Mouse (Mus musculus) midbrain, embryonic 13.5 days (tissue): ENCODE results near the gene Snx12. TPM values are rescaled to one million over a fixed set of nuclear protein-coding genes. Genes with fewer than 3 reads are reported as not detected.
A peak's percentile ranks its signal among the peaks of the same experiment; 100 is the strongest.
"Not testable (repeated sequence)": the region's sequence is repeated elsewhere in the genome, so short reads cannot be mapped to it uniquely, and the experiment has no call there.

Source experiments
- ATAC-seq: fragments of 200-750 bp; cut with Nextera tagmentation; 2 replicates; pipeline ENCODE4 v1.8.0; 2017; ENCODE audit warnings: mild to moderate bottlenecking, moderate TSS enrichment, moderate library complexity
- H3K27ac ChIP-seq: fragments of 300-500 bp; sonication (generic); 2 replicates; pipeline ENCODE4 v1.5.1; 2015; ENCODE audit warnings: inconsistent platforms, mild to moderate bottlenecking, moderate library complexity
- H3K27me3 ChIP-seq: fragments of 300-500 bp; sonication (generic); 2 replicates; pipeline ENCODE4 v1.6.1; 2015; ENCODE audit warnings: mild to moderate bottlenecking, inconsistent platforms
- H3K36me3 ChIP-seq: fragments of 300-500 bp; sonication (generic); 2 replicates; pipeline ENCODE4 v1.6.1; 2015; ENCODE audit warnings: mild to moderate bottlenecking, inconsistent platforms
- H3K4me1 ChIP-seq: fragments of 300-500 bp; sonication (generic); replicated peaks from 2 replicates; pipeline ENCODE4 v1.6.1; 2015; ENCODE audit warnings: inconsistent platforms
- H3K4me2 ChIP-seq: fragments of 300-500 bp; sonication (generic); replicated peaks from 2 replicates; pipeline ENCODE4 v1.6.1; 2015; ENCODE audit warnings: moderate library complexity, mild to moderate bottlenecking, inconsistent platforms
- H3K4me3 ChIP-seq: fragments of 300-500 bp; sonication (generic); replicated peaks from 2 replicates; pipeline ENCODE4 v1.5.1; 2015; ENCODE audit warnings: mild to moderate bottlenecking, inconsistent platforms
- H3K9ac ChIP-seq: fragments of 300-500 bp; sonication (generic); replicated peaks from 2 replicates; pipeline ENCODE4 v1.6.1; 2015; ENCODE audit warnings: mild to moderate bottlenecking, inconsistent platforms
- H3K9me3 ChIP-seq: fragments of 300-500 bp; sonication (generic); 2 replicates; pipeline ENCODE4 v1.6.1; 2016; ENCODE audit warnings: mild to moderate bottlenecking, inconsistent platforms
- WGBS: fragments of 180-500 bp; shearing (Covaris S2); methylation state at CpG from one replicate; pipeline ENCODE4 v1.1.7; 2015; 5-methylcytosine and 5-hydroxymethylcytosine counted together
- polyA plus RNA-seq: library from polyadenylated mRNA; unstranded; fragments of >200 nt; fragmentation: Nextera tagmentation; extraction: Ambion mirVana; gene quantifications from 2 replicates; pipeline ENCODE4 v1.2.1, GENCODE M21; 2015

Gene Snx12
- polyA plus RNA-seq, 1 experiment from 2014 or later: 55.8 TPM

- no peaks in the 10 kb centered on the region for H3K9me3 ChIP-seq
- no peaks in the 10 kb centered on the region for H3K36me3 ChIP-seq
- no peak overlapping the region for H3K4me3 ChIP-seq
- H3K27me3 ChIP-seq: no peaks in the 10 kb centered on the region; the same call in 1 of the 2 replicates
- no peak overlapping the region for H3K9ac ChIP-seq
- no peaks in the 10 kb centered on the region for H3K4me1 ChIP-seq
- H3K27ac ChIP-seq: no peak overlapping the region
- 0 out of 2 replicates have a peak, but pooled peaks have one; percentile 63 for ATAC-seq
- WGBS: 29% methylated on average over 7 of the region's 7 CpGs
- H3K4me2 ChIP-seq: no peak overlapping the region
Measured at GRCm38 (mm10) chrX:101131001-101131400, 91.4 kb downstream of the Snx12 start.

GRCm38 (mm10) chrX:101128559-101128958 lies 93.8 kb downstream of the Snx12 start:
- Histone ChIP-seq H3K36me3 (no peaks in the 10 kb centered on the region), H3K4me2 (no peak overlapping the region), H3K9ac (no peak overlapping the region), H3K27ac (no peak overlapping the region), H3K27me3 (no peaks in the 10 kb centered on the region; the same call in 1 of the 2 replicates), H3K4me3 (no peak overlapping the region), H3K9me3 (no peaks in the 10 kb centered on the region), H3K4me1 (no peaks in the 10 kb centered on the region)
- 84% methylated on average over 2 of the region's 2 CpGs for WGBS
- no peak for ATAC-seq

GRCm38 (mm10) chrX:101126977-101127376 lies 95.4 kb downstream of the Snx12 start:
- no peak overlapping the region for H3K9ac ChIP-seq
- H3K27me3 ChIP-seq: no peaks in the 10 kb centered on the region; the same call in 1 of the 2 replicates
- no peaks in the 10 kb centered on the region for H3K9me3 ChIP-seq
- H3K27ac ChIP-seq: no peak overlapping the region
- WGBS: 72% methylated on average over 2 of the region's 2 CpGs
- H3K4me1 ChIP-seq: no peaks in the 10 kb centered on the region
- H3K4me2 ChIP-seq: no peak overlapping the region
- no peak for ATAC-seq
- no peak overlapping the region for H3K4me3 ChIP-seq
- H3K36me3 ChIP-seq: no peaks in the 10 kb centered on the region

DNA sequence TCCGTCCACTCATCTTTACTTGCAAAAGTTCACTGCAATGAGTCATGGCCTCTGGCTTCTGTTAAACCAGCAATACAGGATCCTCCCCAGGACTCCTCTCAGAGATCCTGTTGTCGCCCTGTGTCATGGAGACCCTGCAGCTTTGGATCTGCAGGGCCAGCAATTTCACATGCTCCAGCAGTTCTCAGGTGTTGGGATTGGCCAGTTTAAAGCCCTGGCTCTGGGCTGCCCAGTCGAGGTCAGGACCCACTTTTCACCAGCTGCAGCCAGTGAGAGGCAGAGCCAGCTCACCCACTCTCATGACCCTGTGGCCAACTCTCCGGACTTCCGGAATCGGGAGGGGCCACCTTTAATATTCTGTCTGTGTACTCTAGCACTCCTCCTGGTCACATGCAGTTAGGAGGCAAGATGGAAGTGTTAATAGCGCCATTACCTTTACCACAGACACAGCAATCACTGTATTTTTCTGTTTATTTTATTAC lies 95.8 kb downstream of the Snx12 start:
- H3K36me3 ChIP-seq: no peaks in the 10 kb centered on the region
- no peak overlapping the region for H3K27ac ChIP-seq
- no peaks in the 10 kb centered on the region; the same call in 1 of the 2 replicates for H3K27me3 ChIP-seq
- no peaks in the 10 kb centered on the region for H3K9me3 ChIP-seq
- 78% methylated on average over 7 of the region's 7 CpGs for WGBS
- no peak overlapping the region for H3K9ac ChIP-seq
- no peak overlapping the region for H3K4me2 ChIP-seq
- H3K4me1 ChIP-seq: no peaks in the 10 kb centered on the region
- ATAC-seq: no peak
- no peak overlapping the region for H3K4me3 ChIP-seq

DNA sequence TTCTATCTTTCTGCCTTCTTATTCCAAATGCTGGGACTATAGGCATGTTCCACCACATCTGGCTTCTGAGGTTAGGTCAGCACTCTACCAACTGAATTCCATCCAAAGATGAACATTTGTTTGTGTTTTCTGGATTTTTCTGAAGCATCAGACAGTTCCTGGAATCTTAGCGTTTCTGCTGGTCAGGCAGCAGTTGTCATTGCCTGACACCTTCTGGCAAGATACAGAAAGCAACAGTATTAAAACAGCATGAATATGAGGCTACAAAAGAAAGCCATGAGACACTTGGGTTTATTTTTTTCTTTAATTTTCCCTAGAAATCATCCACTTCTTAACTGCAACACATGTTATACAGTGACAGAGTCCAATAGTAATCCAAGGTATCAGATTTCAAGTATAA lies 101.8 kb downstream of the Snx12 start:
- Histone ChIP-seq H3K27ac (no peak overlapping the region), H3K9ac (no peak overlapping the region), H3K4me2 (no peak overlapping the region), H3K9me3 (no peaks in the 10 kb centered on the region), H3K27me3 (no peaks in the 10 kb centered on the region), H3K36me3 (no peaks in the 10 kb centered on the region), H3K4me1 (no peaks in the 10 kb centered on the region), H3K4me3 (no peak overlapping the region)
- 68% methylated on average over 1 of the region's 1 CpGs for WGBS
- no peak for ATAC-seq

DNA sequence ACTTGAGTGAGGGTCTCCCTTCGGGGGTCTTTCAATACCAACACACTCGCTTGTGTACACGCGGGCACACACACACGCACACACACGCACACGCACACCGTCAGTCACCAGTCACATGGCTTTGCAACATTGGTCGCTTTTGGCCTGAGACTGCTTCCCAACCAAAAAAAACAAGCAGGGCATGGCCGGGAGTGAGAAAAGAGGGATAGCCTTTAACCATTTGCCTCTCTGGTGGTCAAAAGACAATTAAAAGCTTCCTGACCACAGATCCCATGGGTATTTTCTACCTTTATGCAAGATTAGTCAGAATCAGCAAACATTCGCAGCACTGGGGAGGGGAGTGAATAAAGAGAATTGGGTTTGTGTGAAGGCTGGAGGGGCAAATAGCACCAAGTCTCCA lies 136.4 kb downstream of the Snx12 start, which contains the start of gene Slc7a3:
TSS of gene Slc7a3 (minus strand) at position 101 of the 400 bp plus-strand sequence.
- Histone ChIP-seq H3K9ac (0 out of 2 replicates have a peak within 1 kb of the TSS, but pooled peaks have one; percentile 28), H3K4me3 (peak within 1 kb of the TSS; percentile 33), H3K4me2 (peak within 1 kb of the TSS; percentile 58), H3K27ac (no peak within 1 kb of the TSS), H3K4me1 (no peaks in the 10 kb centered on the region), H3K27me3 (peaks cover 21% of the 10 kb centered on the region; the same call in 1 of the 2 replicates), H3K9me3 (no peaks in the 10 kb centered on the region), H3K36me3 (no peaks in the 10 kb centered on the region)
- ATAC-seq: no peak
- WGBS: 53% methylated on average over 11 of the region's 11 CpGs

DNA sequence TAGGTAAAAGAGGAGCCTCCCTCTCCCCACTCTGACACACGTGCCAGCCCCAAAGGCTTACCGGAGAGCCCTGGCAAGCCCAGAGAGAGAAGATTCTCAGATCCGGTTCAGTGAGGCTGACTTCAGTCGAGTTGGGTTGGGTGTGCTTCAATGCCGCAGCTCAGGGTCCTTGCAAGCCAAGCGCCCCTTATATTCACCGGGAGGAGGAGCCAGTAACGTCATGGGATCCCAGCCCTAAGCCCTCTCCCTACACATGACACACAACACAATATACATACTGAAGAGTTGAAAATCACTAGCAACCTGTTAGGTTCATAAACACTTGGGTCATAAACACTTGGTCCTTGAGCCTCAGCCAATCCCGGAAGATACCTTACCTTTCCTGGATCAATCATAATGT lies 137.2 kb downstream of the Snx12 start:
- ATAC-seq: peak; percentile 53; the same call in 1 of the 2 replicates
- Histone ChIP-seq H3K27me3 (peaks cover 21% of the 10 kb centered on the region; the same call in 1 of the 2 replicates), H3K4me2 (peak overlapping the region; percentile 58), H3K4me3 (peak overlapping the region; percentile 33)
- not testable (repeated sequence) for H3K9ac ChIP-seq, H3K4me1 ChIP-seq, H3K27ac ChIP-seq, H3K36me3 ChIP-seq, H3K9me3 ChIP-seq
- WGBS: 24% methylated on average over 9 of the region's 9 CpGs

DNA sequence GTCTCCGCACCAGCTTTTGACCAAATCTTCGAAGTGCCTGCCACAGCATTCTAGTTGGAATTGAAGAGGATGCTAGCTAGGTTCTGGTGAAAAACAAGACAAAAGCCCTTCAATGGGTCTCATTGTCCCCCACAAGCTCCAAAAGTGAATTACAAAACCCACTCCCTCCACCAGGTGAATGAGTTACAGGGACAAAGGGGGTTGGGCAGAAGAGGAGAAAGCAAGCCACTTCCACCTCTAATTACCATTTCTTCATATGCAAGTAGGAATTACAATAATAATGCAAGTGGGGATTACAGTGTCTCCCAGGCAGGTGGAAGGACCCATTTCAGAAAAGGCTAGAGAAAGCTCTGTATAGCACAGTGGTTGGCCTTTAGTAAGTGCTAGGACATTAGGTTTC lies 138.2 kb downstream of the Snx12 start:
- WGBS: 45% methylated on average over 2 of the region's 2 CpGs

DNA sequence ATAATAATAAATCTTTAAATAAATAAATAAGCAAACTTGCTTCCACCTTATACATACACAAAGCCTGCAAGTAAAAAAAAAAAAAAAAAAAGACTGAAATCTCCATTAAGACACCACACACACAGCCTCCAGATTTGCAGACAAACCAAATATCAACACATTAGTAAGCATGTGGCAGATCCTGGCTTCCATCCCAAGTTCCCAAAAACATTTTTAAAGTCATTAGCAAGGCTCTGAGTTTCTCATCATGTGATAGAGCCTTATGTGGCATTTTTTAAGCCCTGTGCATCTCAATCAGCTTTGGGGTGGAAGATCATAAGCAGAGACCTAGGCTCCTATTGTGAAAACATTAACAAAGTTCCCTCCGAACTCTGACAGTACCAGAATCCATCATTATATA lies 157.1 kb downstream of the Snx12 start:
- Histone ChIP-seq H3K27me3 (no peaks in the 10 kb centered on the region), H3K27ac (no peak overlapping the region), H3K36me3 (no peaks in the 10 kb centered on the region), H3K9ac (no peak overlapping the region), H3K4me2 (no peak overlapping the region), H3K9me3 (no peaks in the 10 kb centered on the region), H3K4me3 (no peak overlapping the region), H3K4me1 (no peaks in the 10 kb centered on the region)
- WGBS: 80% methylated on average over 1 of the region's 1 CpGs
- ATAC-seq: no peak

More for the DNA sequence above, 138.2 kb downstream of the Snx12 start:
- no peak overlapping the region for H3K9ac ChIP-seq
- H3K9me3 ChIP-seq: no peaks in the 10 kb centered on the region
- ATAC-seq: no peak
- H3K4me1 ChIP-seq: no peaks in the 10 kb centered on the region
- H3K4me2 ChIP-seq: peak overlapping the region; percentile 58
- H3K4me3 ChIP-seq: no peak overlapping the region
- peaks cover 21% of the 10 kb centered on the region; the same call in 1 of the 2 replicates for H3K27me3 ChIP-seq
- no peaks in the 10 kb centered on the region for H3K36me3 ChIP-seq
- no peak overlapping the region for H3K27ac ChIP-seq

DNA sequence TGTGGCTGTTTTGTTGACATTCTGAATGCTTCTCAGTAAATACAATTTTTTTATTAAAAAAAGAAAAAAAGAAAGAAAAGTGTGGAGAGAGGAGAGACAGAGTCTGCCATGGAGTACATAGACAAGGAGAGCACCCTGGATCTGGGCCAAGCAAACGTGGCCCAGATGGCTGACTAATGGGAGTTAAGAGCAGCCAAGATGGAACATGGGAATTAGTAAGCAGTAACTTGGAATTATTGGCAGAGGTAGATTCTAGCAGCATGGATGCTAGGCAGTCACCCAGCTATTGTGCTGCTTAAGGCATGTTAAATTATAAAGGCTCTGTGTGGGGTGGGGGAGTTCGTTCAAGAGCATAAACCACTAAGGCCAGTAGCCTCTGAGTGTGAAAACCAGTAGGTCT lies 158.9 kb downstream of the Snx12 start:
- Histone ChIP-seq H3K27me3 (no peaks in the 10 kb centered on the region), H3K4me1 (no peaks in the 10 kb centered on the region), H3K9me3 (no peaks in the 10 kb centered on the region; the same call in 1 of the 2 replicates), H3K4me2 (no peak overlapping the region), H3K9ac (no peak overlapping the region), H3K4me3 (no peak overlapping the region), H3K36me3 (no peaks in the 10 kb centered on the region), H3K27ac (no peak overlapping the region)
- ATAC-seq: no peak
- 61% methylated on average over 2 of the region's 2 CpGs for WGBS

GRCm38 (mm10) chrX:101059541-101059940 lies 162.8 kb downstream of the Snx12 start, which contains the start of gene Tex11:
Tex11 (minus strand) TSS chrX:101059667.
- Histone ChIP-seq H3K36me3 (no peaks in the 10 kb centered on the region), H3K9ac (no peak within 1 kb of the TSS), H3K9me3 (no peaks in the 10 kb centered on the region; the same call in 1 of the 2 replicates), H3K4me3 (no peak within 1 kb of the TSS), H3K4me2 (no peak within 1 kb of the TSS), H3K4me1 (no peaks in the 10 kb centered on the region), H3K27me3 (no peaks in the 10 kb centered on the region), H3K27ac (no peak within 1 kb of the TSS)
- 89% methylated on average over 31 of the region's 31 CpGs for WGBS
- no peak for ATAC-seq
